ENCODE assay signal across 14 mouse cellular contexts in genomic region chr17:56413113-56413512, GRCm38 (mm10).
DNase-seq lines count a peak whose midpoint lies in the region; ATAC-seq and TF ChIP-seq lines count a peak whose summit lies in the region.
"Had no signal": no experiment of that assay in that cellular context is flagged by ENCODE, and none has a peak within 500 bp of the region (broad histone marks: within the 10 kb centered on the region; RNA-seq: fewer than 3 reads in every experiment).

No protein-coding gene starts in this region.

- H3K9me3 ChIP-seq in heart, embryonic 11.5 days (replicated peaks; ENCODE audit: control insufficient read depth, low read length): no peaks in the 10 kb centered on the region; the same call in 1 of the 2 replicates
- no peaks in the 10 kb centered on the region for H3K9me3 ChIP-seq in E14TG2a.4 (ENCODE audit: low read length)
- H3K9me3 ChIP-seq: forebrain, embryonic 13.5 days; hindbrain, embryonic 12.5 days; limb, embryonic 13.5 days had no signal

- no peak overlapping the region for H3K9ac ChIP-seq in heart, embryonic 11.5 days (ENCODE audit: low read depth, low read length)
- H3K9ac ChIP-seq: forebrain, embryonic 13.5 days; hindbrain, embryonic 12.5 days; limb, embryonic 13.5 days had no signal

- no peak for DNase-seq in heart, adult 11 months
- peak; percentile 77 for DNase-seq in cerebellum, adult 11 months
- peak; percentile 85 to 87 for DNase-seq in cerebellum, postnatal 25 days
- DNase-seq in embryo, embryonic 10 days (ENCODE audit: low spot score): no peak
- DNase-seq: embryo, embryonic 11 days; thymus, postnatal 4 days had no signal

- H3K4me2 ChIP-seq in heart, embryonic 11.5 days: no peak overlapping the region
- H3K4me2 ChIP-seq: forebrain, embryonic 13.5 days; hindbrain, embryonic 12.5 days; limb, embryonic 13.5 days had no signal

- peaks cover 10% of the 10 kb centered on the region for H3K4me1 ChIP-seq in heart, embryonic 11.5 days (ENCODE audit: control insufficient read depth, insufficient read depth, low read length)
- peaks cover 47% of the 10 kb centered on the region for H3K4me1 ChIP-seq in E14TG2a.4 (replicated peaks; ENCODE audit: low read depth, low read length)

- no peaks in the 10 kb centered on the region for H3K27me3 ChIP-seq in heart, embryonic 11.5 days (ENCODE audit: control insufficient read depth, insufficient read depth, low read length)
- no peaks in the 10 kb centered on the region for H3K27me3 ChIP-seq in E14TG2a.4 (ENCODE audit: insufficient read depth, low read length)
- H3K27me3 ChIP-seq: forebrain, embryonic 13.5 days; hindbrain, embryonic 12.5 days; limb, embryonic 13.5 days had no signal

- H3K36me3 ChIP-seq in heart, embryonic 11.5 days (ENCODE audit: control insufficient read depth, insufficient read depth, low read length): peaks cover 44% of the 10 kb centered on the region
- peaks cover 73% of the 10 kb centered on the region for H3K36me3 ChIP-seq in E14TG2a.4 (ENCODE audit: insufficient read depth, low read length)

- WGBS in heart, embryonic 11.5 days (ENCODE audit: insufficient replicate concordance): 76% methylated on average over 13 of the region's 13 CpGs

- peak; percentile 37; the same call in 1 of the 2 replicates for ATAC-seq in heart, embryonic 11.5 days (replicated peaks; ENCODE audit: insufficient number of reproducible peaks, low FRiP score, low TSS enrichment)
- no peak for ATAC-seq in erythroblast, adult 5-6 weeks (replicated peaks; ENCODE audit: low FRiP score, poor library complexity, severe bottlenecking)
- ATAC-seq: forebrain, embryonic 13.5 days had no signal

- no peak overlapping the region for H3K4me3 ChIP-seq in heart, embryonic 11.5 days (ENCODE audit: low read depth, low read length)
- H3K4me3 ChIP-seq in E14TG2a.4 (replicated peaks; ENCODE audit: low read length): peak overlapping the region; percentile 54
- H3K4me3 ChIP-seq: forebrain, embryonic 13.5 days; heart, adult 2 months; hindbrain, embryonic 12.5 days; left cerebral cortex, adult 2 months; limb, embryonic 13.5 days had no signal

- H3K27ac ChIP-seq in heart, embryonic 11.5 days (ENCODE audit: low read depth, low read length): no peak overlapping the region
- H3K27ac ChIP-seq: forebrain, embryonic 13.5 days; heart, adult 2 months; hindbrain, embryonic 12.5 days; left cerebral cortex, adult 2 months; limb, embryonic 13.5 days had no signal

- no peak for TF ChIP-seq CTCF in E14TG2a.4 (conservative IDR thresholded peaks at IDR 0.05; ENCODE audit: low read length)

Comparison
In these comparisons a context has a peak if more than half of its experiments do, and no peak if none do; other contexts are left out.
1. DNase-seq: peak in cerebellum, adult 11 months (single experiment) and cerebellum, postnatal 25 days (2 of 2); none in heart, adult 11 months (single experiment) and embryo, embryonic 10 days (single experiment).